Mouse (Mus musculus): Measurements from ENCODE around the gene 4933407L21Rik. TPM values are rescaled to one million over a fixed set of nuclear protein-coding genes. Genes with fewer than 3 reads are reported as not detected.

4933407L21Rik gene
- polyA plus RNA-seq, 1 experiment, result 11.3 TPM

- no peak for DNase-seq (ENCODE audit: extremely low spot score in 1 of 2, low spot score in 1 of 2)
Measured at GRCm38 (mm10) chr1:85913078-85913755, 15.1 kb upstream of the 4933407L21Rik start.

GRCm38 (mm10) chr1:85915890-85916289, 12.4 kb upstream of the 4933407L21Rik start:
- DNase-seq (ENCODE audit: extremely low spot score in 1 of 2, low spot score in 1 of 2), result no peak

- DNase-seq (ENCODE audit: extremely low spot score in 1 of 2, low spot score in 1 of 2), result peak; percentile 88 to 90
Measured at GRCm38 (mm10) chr1:85916830-85917450, 11.3 kb upstream of the 4933407L21Rik start.

GRCm38 (mm10) chr1:85919621-85920020, 8.7 kb upstream of the 4933407L21Rik start:
- DNase-seq (ENCODE audit: extremely low spot score in 1 of 2, low spot score in 1 of 2), result no peak

- DNase-seq (ENCODE audit: extremely low spot score in 1 of 2, low spot score in 1 of 2), result no peak
Measured at GRCm38 (mm10) chr1:85921725-85922124, 6.6 kb upstream of the 4933407L21Rik start.

- no peak for DNase-seq (ENCODE audit: extremely low spot score in 1 of 2, low spot score in 1 of 2)
Measured at GRCm38 (mm10) chr1:85922127-85922864, 6.0 kb upstream of the 4933407L21Rik start.

GRCm38 (mm10) chr1:85922865-85923211, 5.4 kb upstream of the 4933407L21Rik start:
- DNase-seq (ENCODE audit: extremely low spot score in 1 of 2, low spot score in 1 of 2), result no peak

GRCm38 (mm10) chr1:85925183-85925582, 3.1 kb upstream of the 4933407L21Rik start:
- DNase-seq (ENCODE audit: extremely low spot score in 1 of 2, low spot score in 1 of 2), result no peak

- DNase-seq (ENCODE audit: extremely low spot score in 1 of 2, low spot score in 1 of 2), result no peak
Measured at GRCm38 (mm10) chr1:85928688-85929065, 394 bp downstream of the 4933407L21Rik start.

- no peak for DNase-seq (ENCODE audit: extremely low spot score in 1 of 2, low spot score in 1 of 2)
Measured at GRCm38 (mm10) chr1:85929406-85929805, 1.1 kb downstream of the 4933407L21Rik start.

GRCm38 (mm10) chr1:85931170-85931569, 2.9 kb downstream of the 4933407L21Rik start:
- DNase-seq (ENCODE audit: extremely low spot score in 1 of 2, low spot score in 1 of 2), result peak; percentile 55 to 60

GRCm38 (mm10) chr1:85933226-85933625, 4.9 kb downstream of the 4933407L21Rik start:
- no peak for DNase-seq (ENCODE audit: extremely low spot score in 1 of 2, low spot score in 1 of 2)

GRCm38 (mm10) chr1:85933631-85934465, 5.6 kb downstream of the 4933407L21Rik start:
- no peak for DNase-seq (ENCODE audit: extremely low spot score in 1 of 2, low spot score in 1 of 2)

- DNase-seq (ENCODE audit: extremely low spot score in 1 of 2, low spot score in 1 of 2), result no peak
Measured at GRCm38 (mm10) chr1:85934560-85934959, 6.3 kb downstream of the 4933407L21Rik start.

GRCm38 (mm10) chr1:85935148-85935852, 7.0 kb downstream of the 4933407L21Rik start:
- peak in 1 of 2 experiments; percentile 84 for DNase-seq (ENCODE audit: extremely low spot score in 1 of 2, low spot score in 1 of 2)

- DNase-seq (ENCODE audit: extremely low spot score in 1 of 2, low spot score in 1 of 2), result no peak
Measured at GRCm38 (mm10) chr1:85936265-85936664, 8.0 kb downstream of the 4933407L21Rik start.

GRCm38 (mm10) chr1:85937323-85937722, 9.0 kb downstream of the 4933407L21Rik start:
- no peak for DNase-seq (ENCODE audit: extremely low spot score in 1 of 2, low spot score in 1 of 2)

GRCm38 (mm10) chr1:85942318-85942717, 14.0 kb downstream of the 4933407L21Rik start:
- DNase-seq (ENCODE audit: extremely low spot score in 1 of 2, low spot score in 1 of 2), result no peak

GRCm38 (mm10) chr1:85949085-85949684, 20.9 kb downstream of the 4933407L21Rik start:
- DNase-seq (ENCODE audit: extremely low spot score in 1 of 2, low spot score in 1 of 2), result no peak

GRCm38 (mm10) chr1:85955150-85955549, 26.9 kb downstream of the 4933407L21Rik start:
- DNase-seq (ENCODE audit: extremely low spot score in 1 of 2, low spot score in 1 of 2), result no peak

Measured in frontal cortex, adult 2 months (tissue).